Mouse (Mus musculus) liver, embryonic 12.5 days (tissue): ENCODE results near the gene Ylpm1. TPM values are rescaled to one million over a fixed set of nuclear protein-coding genes. Genes with fewer than 3 reads are reported as not detected.

Source experiments
- ATAC-seq: fragments of 200-750 bp; cut with Nextera tagmentation; 2 replicates; pipeline ENCODE4 v1.8.0; 2017; ENCODE audit warnings: moderate number of reproducible peaks, mild to moderate bottlenecking, moderate library complexity
- H3K27ac ChIP-seq: fragments of 300-500 bp; sonication (generic); 2 replicates; pipeline ENCODE4 v1.5.1; 2016; ENCODE audit warnings: mild to moderate bottlenecking
- H3K27me3 ChIP-seq: fragments of 300-500 bp; sonication (generic); replicated peaks from 2 replicates; pipeline ENCODE4 v1.6.1; 2016; ENCODE audit warnings: mild to moderate bottlenecking, moderate library complexity
- H3K36me3 ChIP-seq: fragments of 300-500 bp; sonication (generic); 2 replicates; pipeline ENCODE4 v1.6.1; 2016; ENCODE audit warnings: mild to moderate bottlenecking, moderate library complexity
- H3K4me1 ChIP-seq: fragments of 300-500 bp; sonication (generic); 2 replicates; pipeline ENCODE4 v1.6.1; 2016
- H3K4me2 ChIP-seq: fragments of 300-500 bp; sonication (generic); 2 replicates; pipeline ENCODE4 v1.6.1; 2016; ENCODE audit warnings: mild to moderate bottlenecking, moderate library complexity
- H3K4me3 ChIP-seq: fragments of 300-500 bp; sonication (generic); 2 replicates; pipeline ENCODE4 v1.5.1; 2016; ENCODE audit warnings: mild to moderate bottlenecking, moderate library complexity
- H3K9ac ChIP-seq: fragments of 300-500 bp; sonication (generic); 2 replicates; pipeline ENCODE4 v1.6.1; 2016; ENCODE audit warnings: mild to moderate bottlenecking, moderate library complexity
- H3K9me3 ChIP-seq: fragments of 300-500 bp; sonication (generic); replicated peaks from 2 replicates; pipeline ENCODE4 v1.6.1; 2016; ENCODE audit warnings: mild to moderate bottlenecking, moderate library complexity
- WGBS: fragments of 180-500 bp; shearing (Covaris S2); methylation state at CpG from one replicate; pipeline ENCODE4 v1.1.7; 2016; ENCODE audit not compliant: insufficient replicate concordance; 5-methylcytosine and 5-hydroxymethylcytosine counted together
- polyA plus RNA-seq: library from polyadenylated mRNA; unstranded; fragments of >200 nt; fragmentation: Nextera tagmentation; extraction: Ambion mirVana; gene quantifications from 2 replicates; pipeline ENCODE4 v1.2.1, GENCODE M21; 2016

Ylpm1 gene
- polyA plus RNA-seq, 1 experiment from 2014 or later = 12.4 TPM

GRCm38 (mm10) chr12:85113337-85113736 is 117.2 kb downstream of the Ylpm1 start:
- 81% methylated on average over 3 of the region's 3 CpGs for WGBS
- Histone ChIP-seq H3K9ac (peak overlapping the region; percentile 95; the same call in 1 of the 2 replicates), H3K27me3 (no peaks in the 10 kb centered on the region), H3K4me3 (peak overlapping the region; percentile 99), H3K27ac (peak overlapping the region; percentile 92), H3K9me3 (no peaks in the 10 kb centered on the region), H3K4me1 (peaks cover 62% of the 10 kb centered on the region), H3K4me2 (peak overlapping the region; percentile 94), H3K36me3 (peaks cover 52% of the 10 kb centered on the region)
- ATAC-seq = no peak

GRCm38 (mm10) chr12:85113917-85114316 is 117.8 kb downstream of the Ylpm1 start:
- ATAC-seq = no peak
- Histone ChIP-seq H3K4me3 (no peak overlapping the region), H3K4me2 (peak overlapping the region; percentile 94), H3K4me1 (peaks cover 59% of the 10 kb centered on the region), H3K36me3 (peaks cover 57% of the 10 kb centered on the region), H3K9me3 (no peaks in the 10 kb centered on the region), H3K27ac (peak overlapping the region; percentile 92), H3K27me3 (no peaks in the 10 kb centered on the region), H3K9ac (0 out of 2 replicates have a peak overlapping the region, but pooled peaks have one; percentile 95)
- WGBS = 85% methylated on average over 3 of the region's 3 CpGs

- Histone ChIP-seq H3K9me3 (no peaks in the 10 kb centered on the region), H3K4me2 (no peak overlapping the region), H3K36me3 (peaks cover 75% of the 10 kb centered on the region), H3K27me3 (no peaks in the 10 kb centered on the region), H3K4me3 (no peak overlapping the region), H3K9ac (no peak overlapping the region), H3K27ac (no peak overlapping the region), H3K4me1 (peaks cover 47% of the 10 kb centered on the region)
- 82% methylated on average over 7 of the region's 7 CpGs for WGBS
- ATAC-seq = no peak
Measured at GRCm38 (mm10) chr12:85115678-85116077, 119.6 kb downstream of the Ylpm1 start.

Other genes with a start within 250 kb of the Ylpm1 start
- 23.6 and 24.0 TPM in 2 replicates for gene Npc2, start 223.2 kb upstream of the Ylpm1 start, polyA plus RNA-seq
- gene Isca2, start 223.1 kb upstream of the Ylpm1 start, polyA plus RNA-seq = 116 and 123 TPM in 2 replicates
- 0.39 and 0.42 TPM in 2 replicates for gene Ltbp2, start 119.8 kb upstream of the Ylpm1 start, polyA plus RNA-seq
- 136 and 138 TPM in 2 replicates for gene Fcf1, start 25.4 kb upstream of the Ylpm1 start, polyA plus RNA-seq
- gene Arel1, start 25.4 kb upstream of the Ylpm1 start, polyA plus RNA-seq = 19.1 and 20.2 TPM in 2 replicates
- 3.9 and 4.1 TPM in 2 replicates for gene Prox2, start 114.4 kb downstream of the Ylpm1 start, polyA plus RNA-seq
- 99.5 and 104 TPM in 2 replicates for gene Dlst, start 114.5 kb downstream of the Ylpm1 start, polyA plus RNA-seq
- 0.57 and 0.60 TPM in 2 replicates for gene Rps6kl1, start 154.9 kb downstream of the Ylpm1 start, polyA plus RNA-seq
- gene Pgf, start 181.5 kb downstream of the Ylpm1 start, polyA plus RNA-seq = 0.97 and 1.6 TPM in 2 replicates
- 53.4 and 60.9 TPM in 2 replicates for gene Eif2b2, start 223.2 kb downstream of the Ylpm1 start, polyA plus RNA-seq